Comparison of ENCODE assay signal across 8 mouse cellular contexts in genomic region chr1:165617166-165617891, GRCm38 (mm10). TPM values are rescaled to one million over a fixed set of nuclear protein-coding genes. Genes with fewer than 3 reads are reported as not detected.
DNase-seq lines count a peak whose midpoint lies in the region; ATAC-seq and TF ChIP-seq lines count a peak whose summit lies in the region.

No protein-coding gene starts in this region.

- no peaks in the 10 kb centered on the region for H3K27me3 ChIP-seq in heart, embryonic 15.5 days
- H3K27me3 ChIP-seq in kidney, postnatal 0 days (ENCODE audit: insufficient read depth, low read length) = no peaks in the 10 kb centered on the region

- 0 out of 2 replicates have a peak, but pooled peaks cover 3% of the 10 kb centered on the region for H3K9me3 ChIP-seq in heart, embryonic 15.5 days (replicated peaks)
- no peaks in the 10 kb centered on the region for H3K9me3 ChIP-seq in kidney, postnatal 0 days (replicated peaks; ENCODE audit: low read length)

- H3K36me3 ChIP-seq in heart, embryonic 15.5 days = peaks cover 8% of the 10 kb centered on the region
- H3K36me3 ChIP-seq in kidney, postnatal 0 days (ENCODE audit: insufficient read depth, low read length) = peaks cover 6% of the 10 kb centered on the region

- peak; percentile 16 for DNase-seq in urinary bladder, postnatal 14 days (ENCODE audit: low spot score)
- no peak for DNase-seq in urinary bladder, adult 2 months (ENCODE audit: low spot score)
- peak; percentile 95 for DNase-seq in kidney, postnatal 0 days (ENCODE audit: low spot score)
- peak; percentile 62 to 66 for DNase-seq in lung, postnatal 4 days
- no peak for DNase-seq in cerebellum, adult 9-10 months
- no peak for DNase-seq in urinary bladder, postnatal 4 days (ENCODE audit: low spot score in 2 of 2)

- 37% methylated on average over 15 of the region's 15 CpGs for WGBS in heart, embryonic 15.5 days
- 7% methylated on average over 15 of the region's 15 CpGs for WGBS in kidney, postnatal 0 days

- H3K4me2 ChIP-seq in heart, embryonic 15.5 days = peak overlapping the region; percentile 8; the same call in 1 of the 2 replicates
- H3K4me2 ChIP-seq in kidney, postnatal 0 days (ENCODE audit: low read length) = peak overlapping the region; percentile 27

- peak overlapping the region; percentile 83 for H3K27ac ChIP-seq in heart, embryonic 15.5 days
- peak overlapping the region; percentile 86 for H3K27ac ChIP-seq in kidney, postnatal 0 days

- H3K9ac ChIP-seq in heart, embryonic 15.5 days = no peak overlapping the region
- no peak overlapping the region for H3K9ac ChIP-seq in kidney, postnatal 0 days (ENCODE audit: low read depth, low read length)

- no peak overlapping the region for H3K4me3 ChIP-seq in heart, embryonic 15.5 days
- H3K4me3 ChIP-seq in kidney, postnatal 0 days (replicated peaks; ENCODE audit: low read depth, low read length) = no peak overlapping the region

- ATAC-seq in heart, embryonic 15.5 days (replicated peaks; ENCODE audit: insufficient number of reproducible peaks, insufficient read depth, low FRiP score, low read depth) = peak; percentile 50
- peak; percentile 81 for ATAC-seq in kidney, postnatal 0 days (replicated peaks; ENCODE audit: low FRiP score, low read depth)
- ATAC-seq in activated CD4-positive, CD25-positive, alpha-beta regulatory T cell, adult 4 months = no peak

- peaks cover 26% of the 10 kb centered on the region for H3K4me1 ChIP-seq in heart, embryonic 15.5 days (replicated peaks)
- peaks cover 23% of the 10 kb centered on the region; the same call in 1 of the 2 replicates for H3K4me1 ChIP-seq in kidney, postnatal 0 days (replicated peaks; ENCODE audit: insufficient read depth, low read length)

- no peak for TF ChIP-seq CTCF in kidney, postnatal 0 days (IDR thresholded peaks at IDR 0.05; ENCODE audit: low read depth)

RNA-seq across cellular contexts. Expression of gene Mpzl1, which starts 17.0 kb away (rescaled TPM):
- polyA plus RNA-seq in urinary bladder, adult 2 months (2012; rRNA removed) = 77.7 and 84.2 TPM in 2 replicates
- 89.9 and 105 TPM in 2 replicates for polyA plus RNA-seq in heart, embryonic 15.5 days (2015; fragmentation: Nextera tagmentation; extraction: Ambion mirVana)
- 186 and 191 TPM in 2 replicates for polyA plus RNA-seq in kidney, postnatal 0 days (2015; fragmentation: Nextera tagmentation; extraction: Ambion mirVana)
- polyA plus RNA-seq in activated CD4-positive, CD25-positive, alpha-beta regulatory T cell, adult 4 months (2017; shearing (Covaris generic)) = 1 to 10 TPM in 1 of 2 experiments, not detected in 1; 1.4 TPM

Comparison
In these comparisons a context has a peak if more than half of its experiments do, and no peak if none do; other contexts are left out.
1. DNase-seq: peak in urinary bladder, postnatal 14 days (single experiment), kidney, postnatal 0 days (single experiment) and lung, postnatal 4 days (2 of 2); none in urinary bladder, adult 2 months (single experiment), cerebellum, adult 9-10 months (single experiment) and urinary bladder, postnatal 4 days (0 of 2).
2. RNA of gene Mpzl1, which starts 17.0 kb away (polyA plus RNA-seq): 186 to 191 TPM in kidney, postnatal 0 days, 89.9 to 105 TPM in heart, embryonic 15.5 days and 77.7 to 84.2 TPM in urinary bladder, adult 2 months; 1.4 TPM in activated CD4-positive, CD25-positive, alpha-beta regulatory T cell, adult 4 months; every median in the first group is over 10 times any median in the second.